Mouse (Mus musculus): ENCODE data around the gene Pip5k1a. TPM values are rescaled to one million over a fixed set of nuclear protein-coding genes. Genes with fewer than 3 reads are reported as not detected.
A peak's percentile ranks its signal among the peaks of the same experiment; 100 is the strongest.

The Pip5k1a gene
- polyA plus RNA-seq, 1 experiment from 2014 or later = 16.9 TPM

DNA sequence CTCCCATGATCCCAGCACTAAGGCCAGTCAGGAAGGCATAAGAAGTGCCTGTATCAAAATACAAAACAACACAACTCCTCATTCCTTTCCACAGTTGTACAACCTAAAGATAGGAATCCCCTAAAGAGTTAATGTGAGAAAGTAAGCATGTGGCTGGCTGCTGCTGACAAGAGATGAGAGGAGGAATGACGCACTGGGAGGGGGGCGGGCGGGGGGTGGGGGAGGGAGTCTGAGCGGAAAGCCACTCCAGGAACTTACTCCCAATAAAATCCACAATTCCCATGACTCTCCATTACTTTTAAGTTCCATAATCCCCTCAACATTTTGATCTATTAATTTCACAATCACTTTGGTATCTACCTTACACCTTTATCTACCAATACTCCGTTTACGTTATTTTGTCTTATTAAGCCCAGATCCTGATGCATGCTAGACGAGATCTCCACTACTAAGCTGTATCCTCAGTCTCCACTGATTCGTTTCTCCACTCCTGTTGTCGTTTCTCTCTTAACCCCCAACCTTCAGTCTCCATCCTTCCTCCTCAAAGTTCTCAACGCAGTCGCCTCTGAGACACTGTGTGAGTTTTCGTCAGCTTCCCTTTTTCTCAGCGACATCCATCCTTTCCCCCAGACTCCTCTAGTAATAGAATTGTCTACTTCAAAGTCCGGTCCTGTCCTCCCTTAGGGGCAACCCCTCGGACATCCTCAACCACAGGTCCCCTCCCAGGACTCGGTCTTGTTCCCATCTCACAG lies 968 bp downstream of the Pip5k1a start:
- Histone ChIP-seq H3K36me3 (ENCODE audit: control insufficient read depth, insufficient read depth, low read length) (peaks cover 4% of the 10 kb centered on the region; the same call in 1 of the 2 replicates), H3K4me2 (replicated peaks; ENCODE audit: low read depth, low read length) (peak overlapping the region; percentile 77), H3K9ac (ENCODE audit: low read depth, low read length) (peak overlapping the region; percentile 89), H3K27me3 (ENCODE audit: control insufficient read depth, insufficient read depth, low read length) (no peaks in the 10 kb centered on the region), H3K4me3 (ENCODE audit: low read length) (peak overlapping the region; percentile 98), H3K27ac (ENCODE audit: low read depth, low read length) (peak overlapping the region; percentile 68; the same call in 1 of the 2 replicates), H3K9me3 (ENCODE audit: control insufficient read depth, low read length) (no peaks in the 10 kb centered on the region), H3K4me1 (ENCODE audit: control insufficient read depth, insufficient read depth, low read length) (peaks cover 8% of the 10 kb centered on the region)
- 0% methylated on average over 16 of the region's 16 CpGs for WGBS
- ATAC-seq (ENCODE audit: low FRiP score, low TSS enrichment) = no peak

DNA sequence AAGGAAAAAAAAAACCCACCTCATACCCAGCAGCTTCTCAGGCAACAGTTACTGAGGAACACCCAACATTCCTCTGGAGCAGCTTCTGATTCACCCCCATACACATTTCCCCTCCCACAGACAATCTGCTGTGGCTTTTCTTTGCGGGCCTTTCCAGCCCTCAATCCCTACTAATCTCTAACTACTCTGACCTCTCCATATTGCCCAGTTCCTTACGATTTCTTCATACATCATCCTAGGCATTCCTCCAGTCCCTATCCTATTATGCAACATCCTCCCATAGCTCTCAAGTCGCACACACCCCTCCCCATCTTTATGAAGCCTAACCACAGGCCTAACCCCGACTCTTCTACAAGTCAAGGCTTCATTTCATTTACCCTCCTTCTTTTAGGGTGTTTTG lies 1.6 kb downstream of the Pip5k1a start:
- peaks cover 8% of the 10 kb centered on the region for H3K4me1 ChIP-seq (ENCODE audit: control insufficient read depth, insufficient read depth, low read length)
- 65% methylated on average over 4 of the region's 4 CpGs for WGBS
- no peaks in the 10 kb centered on the region for H3K27me3 ChIP-seq (ENCODE audit: control insufficient read depth, insufficient read depth, low read length)
- no peaks in the 10 kb centered on the region for H3K9me3 ChIP-seq (ENCODE audit: control insufficient read depth, low read length)
- no peak overlapping the region for H3K27ac ChIP-seq (ENCODE audit: low read depth, low read length)
- peak overlapping the region; percentile 98 for H3K4me3 ChIP-seq (ENCODE audit: low read length)
- ATAC-seq (ENCODE audit: low FRiP score, low TSS enrichment) = no peak
- H3K9ac ChIP-seq (ENCODE audit: low read depth, low read length) = peak overlapping the region; percentile 89; the same call in 1 of the 2 replicates
- H3K36me3 ChIP-seq (ENCODE audit: control insufficient read depth, insufficient read depth, low read length) = peaks cover 5% of the 10 kb centered on the region; the same call in 1 of the 2 replicates
- H3K4me2 ChIP-seq (replicated peaks; ENCODE audit: low read depth, low read length) = peak overlapping the region; percentile 77

DNA sequence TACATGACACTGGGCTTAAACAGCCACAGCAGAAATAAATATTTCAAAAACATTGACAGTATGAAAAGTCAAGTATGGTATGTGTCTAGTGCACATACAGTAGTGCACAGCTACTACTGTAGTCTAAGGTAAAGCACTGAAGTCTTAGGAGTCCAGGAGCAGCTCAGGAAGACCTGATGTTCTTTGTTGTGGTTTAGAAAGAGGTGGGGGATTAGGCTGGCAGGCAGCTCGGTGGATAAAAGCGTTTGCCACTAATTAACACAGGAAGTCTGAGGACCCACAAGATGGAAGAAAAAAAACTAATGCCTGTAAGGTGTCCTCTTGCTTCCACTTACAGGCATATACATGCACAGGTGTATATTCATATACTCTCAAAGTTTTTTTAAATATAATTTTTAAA lies 5.9 kb downstream of the Pip5k1a start:
- 31% methylated on average over 2 of the region's 2 CpGs for whole genome bisulfite sequencing
- H3K27ac ChIP-seq (ENCODE audit: low read depth, low read length) = no peak overlapping the region

DNA sequence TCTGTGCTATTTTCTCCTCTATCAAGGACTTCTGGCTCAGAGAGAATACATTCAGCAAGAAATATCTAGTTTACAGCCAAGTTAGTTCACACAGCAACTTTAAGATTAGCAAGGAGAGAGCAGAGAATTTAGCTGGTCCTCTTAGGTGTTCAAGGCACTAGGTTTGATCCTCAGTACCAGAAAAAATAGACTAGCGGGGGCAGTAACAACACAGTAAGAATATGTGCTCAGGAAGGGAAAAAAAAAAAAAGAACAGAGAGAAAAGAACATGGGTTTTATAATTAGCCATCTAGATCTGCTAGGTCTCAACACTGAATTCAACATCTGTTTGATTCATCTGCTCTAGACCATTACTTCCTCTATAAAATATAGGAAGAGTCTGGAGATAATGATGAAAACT lies 18.7 kb downstream of the Pip5k1a start:
- no peaks in the 10 kb centered on the region for H3K9me3 ChIP-seq (ENCODE audit: control insufficient read depth, low read length)
- no peak overlapping the region for H3K4me2 ChIP-seq (replicated peaks; ENCODE audit: low read depth, low read length)
- 100% methylated on average over 1 of the region's 1 CpGs for WGBS
- H3K36me3 ChIP-seq (ENCODE audit: control insufficient read depth, insufficient read depth, low read length) = no peaks in the 10 kb centered on the region; the same call in 1 of the 2 replicates
- no peaks in the 10 kb centered on the region for H3K27me3 ChIP-seq (ENCODE audit: control insufficient read depth, insufficient read depth, low read length)
- 0 out of 2 replicates have a peak, but pooled peaks cover 3% of the 10 kb centered on the region for H3K4me1 ChIP-seq (ENCODE audit: control insufficient read depth, insufficient read depth, low read length)
- no peak overlapping the region for H3K4me3 ChIP-seq (ENCODE audit: low read length)
- H3K9ac ChIP-seq (ENCODE audit: low read depth, low read length) = no peak overlapping the region
- H3K27ac ChIP-seq (ENCODE audit: low read depth, low read length) = no peak overlapping the region
- no peak for ATAC-seq (ENCODE audit: low FRiP score, low TSS enrichment)

More for the DNA sequence above, 5.9 kb downstream of the Pip5k1a start:
- Histone ChIP-seq H3K4me1 (ENCODE audit: control insufficient read depth, insufficient read depth, low read length) (peaks cover 8% of the 10 kb centered on the region), H3K36me3 (ENCODE audit: control insufficient read depth, insufficient read depth, low read length) (peaks cover 9% of the 10 kb centered on the region; the same call in 1 of the 2 replicates), H3K4me3 (ENCODE audit: low read length) (no peak overlapping the region), H3K27me3 (ENCODE audit: control insufficient read depth, insufficient read depth, low read length) (no peaks in the 10 kb centered on the region), H3K9me3 (ENCODE audit: control insufficient read depth, low read length) (no peaks in the 10 kb centered on the region), H3K4me2 (replicated peaks; ENCODE audit: low read depth, low read length) (no peak overlapping the region), H3K9ac (ENCODE audit: low read depth, low read length) (no peak overlapping the region)
- ATAC-seq (ENCODE audit: low FRiP score, low TSS enrichment) = no peak

DNA sequence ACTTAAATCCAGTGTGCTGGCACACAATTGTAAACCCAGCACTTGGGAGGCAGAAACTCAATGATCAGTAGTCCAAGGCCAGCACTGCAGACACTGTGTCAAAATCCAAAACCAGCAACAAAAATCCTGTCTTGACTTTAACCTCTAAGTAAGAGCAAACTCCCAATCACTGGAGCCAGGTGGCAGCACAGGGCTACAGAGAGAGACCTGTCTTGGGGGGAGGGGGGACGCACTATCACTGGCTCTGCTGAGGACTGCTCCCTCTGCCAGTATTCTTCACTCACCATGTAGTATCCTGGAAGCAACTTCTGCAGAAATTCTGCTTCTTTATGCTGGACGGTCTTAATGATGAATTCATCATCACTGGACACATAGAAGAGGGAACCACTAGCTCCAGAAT lies 35.1 kb downstream of the Pip5k1a start:
- no peak overlapping the region for H3K9ac ChIP-seq (ENCODE audit: low read depth, low read length)
- H3K27ac ChIP-seq (ENCODE audit: low read depth, low read length) = no peak overlapping the region
- no peak overlapping the region for H3K4me3 ChIP-seq (ENCODE audit: low read length)
- whole genome bisulfite sequencing = 90% methylated on average over 2 of the region's 2 CpGs
- H3K36me3 ChIP-seq (ENCODE audit: control insufficient read depth, insufficient read depth, low read length) = peaks cover 86% of the 10 kb centered on the region
- no peak overlapping the region for H3K4me2 ChIP-seq (replicated peaks; ENCODE audit: low read depth, low read length)
- no peaks in the 10 kb centered on the region for H3K9me3 ChIP-seq (ENCODE audit: control insufficient read depth, low read length)
- H3K4me1 ChIP-seq (ENCODE audit: control insufficient read depth, insufficient read depth, low read length) = no peaks in the 10 kb centered on the region
- ATAC-seq (ENCODE audit: low FRiP score, low TSS enrichment) = no peak
- H3K27me3 ChIP-seq (ENCODE audit: control insufficient read depth, insufficient read depth, low read length) = no peaks in the 10 kb centered on the region

DNA sequence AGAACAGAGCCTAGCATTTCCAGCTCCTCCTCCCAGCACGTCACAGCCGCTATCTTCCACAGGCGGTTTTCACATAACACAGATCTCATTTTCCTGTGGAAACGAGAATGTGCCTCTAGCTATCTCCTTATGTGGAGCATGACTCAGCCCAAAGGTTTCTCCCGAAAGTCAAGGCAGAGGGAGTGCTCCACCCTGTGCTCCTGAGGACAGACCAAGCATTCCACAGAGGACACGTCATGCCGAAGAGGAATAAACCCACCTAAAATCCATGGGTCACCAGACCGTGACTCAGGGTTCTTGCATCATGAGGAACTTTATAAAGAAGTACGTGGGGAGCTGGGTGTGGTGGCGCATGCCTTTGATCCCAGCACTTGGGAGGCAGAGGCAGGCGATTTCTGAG lies 40.2 kb downstream of the Pip5k1a start:
- Histone ChIP-seq H3K9me3 (ENCODE audit: control insufficient read depth, low read length) (no peaks in the 10 kb centered on the region), H3K27me3 (ENCODE audit: control insufficient read depth, insufficient read depth, low read length) (no peaks in the 10 kb centered on the region), H3K27ac (ENCODE audit: low read depth, low read length) (no peak overlapping the region), H3K4me1 (ENCODE audit: control insufficient read depth, insufficient read depth, low read length) (no peaks in the 10 kb centered on the region), H3K4me2 (replicated peaks; ENCODE audit: low read depth, low read length) (no peak overlapping the region), H3K36me3 (ENCODE audit: control insufficient read depth, insufficient read depth, low read length) (peaks cover 93% of the 10 kb centered on the region), H3K4me3 (ENCODE audit: low read length) (no peak overlapping the region), H3K9ac (ENCODE audit: low read depth, low read length) (no peak overlapping the region)
- 91% methylated on average over 11 of the region's 11 CpGs for WGBS
- no peak for ATAC-seq (ENCODE audit: low FRiP score, low TSS enrichment)

DNA sequence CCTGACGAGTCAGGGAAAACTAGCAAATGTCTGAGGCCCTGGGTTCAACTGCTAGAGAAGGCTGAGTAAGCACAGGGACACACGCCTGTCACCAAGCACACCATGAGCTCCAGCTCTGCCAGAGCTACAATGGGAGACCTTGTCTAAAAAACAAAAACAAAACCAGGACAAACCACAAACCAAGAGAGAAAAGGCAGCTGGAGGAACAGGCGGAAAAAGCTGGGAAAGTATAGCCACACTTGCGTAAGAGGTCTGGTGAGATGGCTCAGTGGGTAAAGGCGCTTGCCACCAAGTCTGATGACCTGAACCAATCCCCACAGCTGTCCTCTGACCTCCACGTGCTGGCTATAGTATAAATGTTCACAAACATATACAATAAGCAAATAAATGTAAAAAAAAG lies 40.6 kb downstream of the Pip5k1a start:
- no peaks in the 10 kb centered on the region for H3K4me1 ChIP-seq (ENCODE audit: control insufficient read depth, insufficient read depth, low read length)
- H3K36me3 ChIP-seq (ENCODE audit: control insufficient read depth, insufficient read depth, low read length) = peaks cover 93% of the 10 kb centered on the region
- no peak overlapping the region for H3K27ac ChIP-seq (ENCODE audit: low read depth, low read length)
- no peaks in the 10 kb centered on the region for H3K9me3 ChIP-seq (ENCODE audit: control insufficient read depth, low read length)
- H3K4me2 ChIP-seq (replicated peaks; ENCODE audit: low read depth, low read length) = no peak overlapping the region
- H3K27me3 ChIP-seq (ENCODE audit: control insufficient read depth, insufficient read depth, low read length) = no peaks in the 10 kb centered on the region
- H3K4me3 ChIP-seq (ENCODE audit: low read length) = no peak overlapping the region
- 94% methylated on average over 6 of the region's 6 CpGs for WGBS
- no peak for ATAC-seq (ENCODE audit: low FRiP score, low TSS enrichment)
- H3K9ac ChIP-seq (ENCODE audit: low read depth, low read length) = no peak overlapping the region

DNA sequence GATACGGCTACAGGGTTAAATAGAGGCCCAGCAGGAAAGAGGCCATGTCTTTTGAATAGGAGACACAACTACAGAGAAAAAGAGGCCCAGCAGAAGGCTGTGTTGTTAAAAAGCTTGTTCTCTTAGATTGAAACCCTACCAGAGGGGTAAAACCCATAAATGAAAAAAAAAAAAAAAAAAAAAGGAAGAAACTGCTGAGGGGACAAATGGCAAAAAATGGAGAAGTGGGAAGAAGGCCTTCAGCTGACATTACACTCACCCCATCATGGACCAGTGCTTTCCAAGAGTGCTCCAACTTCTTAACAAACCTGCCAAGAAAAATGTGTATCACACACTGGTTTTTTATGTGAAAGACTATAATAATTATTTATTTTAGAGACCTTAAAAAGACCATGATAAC lies 41.2 kb downstream of the Pip5k1a start:
- Histone ChIP-seq H3K4me3 (ENCODE audit: low read length) (no peak overlapping the region), H3K9me3 (ENCODE audit: control insufficient read depth, low read length) (no peaks in the 10 kb centered on the region), H3K27me3 (ENCODE audit: control insufficient read depth, insufficient read depth, low read length) (no peaks in the 10 kb centered on the region), H3K9ac (ENCODE audit: low read depth, low read length) (no peak overlapping the region), H3K27ac (ENCODE audit: low read depth, low read length) (no peak overlapping the region), H3K36me3 (ENCODE audit: control insufficient read depth, insufficient read depth, low read length) (peaks cover 93% of the 10 kb centered on the region), H3K4me1 (ENCODE audit: control insufficient read depth, insufficient read depth, low read length) (no peaks in the 10 kb centered on the region), H3K4me2 (replicated peaks; ENCODE audit: low read depth, low read length) (no peak overlapping the region)
- ATAC-seq (ENCODE audit: low FRiP score, low TSS enrichment) = no peak
- WGBS = 100% methylated on average over 1 of the region's 1 CpGs

DNA sequence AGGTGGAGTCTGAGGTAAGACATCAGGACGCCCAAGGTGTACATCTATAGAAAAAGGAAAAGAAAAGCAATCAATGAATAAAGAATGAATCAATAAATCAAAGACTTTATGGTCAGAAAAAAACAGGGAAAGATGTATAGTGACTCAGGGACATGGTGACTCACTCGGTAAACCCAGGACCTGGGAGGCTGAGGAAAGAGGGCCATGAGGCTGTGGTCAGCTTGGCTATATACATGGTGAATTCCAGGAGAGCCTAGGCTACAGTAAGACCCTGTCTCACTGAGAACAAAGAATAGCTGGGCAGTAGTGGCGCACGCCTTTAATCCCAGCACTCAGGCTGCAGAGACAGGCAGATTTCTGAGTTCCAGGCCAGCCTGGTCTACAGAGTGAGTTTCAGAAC lies 43.0 kb downstream of the Pip5k1a start:
- H3K9me3 ChIP-seq (ENCODE audit: control insufficient read depth, low read length) = no peaks in the 10 kb centered on the region
- H3K4me1 ChIP-seq (ENCODE audit: control insufficient read depth, insufficient read depth, low read length) = no peaks in the 10 kb centered on the region
- no peak overlapping the region for H3K4me2 ChIP-seq (replicated peaks; ENCODE audit: low read depth, low read length)
- peaks cover 93% of the 10 kb centered on the region for H3K36me3 ChIP-seq (ENCODE audit: control insufficient read depth, insufficient read depth, low read length)
- H3K27me3 ChIP-seq (ENCODE audit: control insufficient read depth, insufficient read depth, low read length) = no peaks in the 10 kb centered on the region
- no peak for ATAC-seq (ENCODE audit: low FRiP score, low TSS enrichment)
- H3K27ac ChIP-seq (ENCODE audit: low read depth, low read length) = no peak overlapping the region
- no peak overlapping the region for H3K4me3 ChIP-seq (ENCODE audit: low read length)
- WGBS = 91% methylated on average over 4 of the region's 4 CpGs
- no peak overlapping the region for H3K9ac ChIP-seq (ENCODE audit: low read depth, low read length)

All from kidney, embryonic 14.5 days (tissue).